Comparison of ENCODE assay signal across 9 mouse cellular contexts in genomic region chr3:84435288-84436043, GRCm38 (mm10). TPM values are rescaled to one million over a fixed set of nuclear protein-coding genes. Genes with fewer than 3 reads are reported as not detected.
A peak's percentile ranks its signal among the peaks of the same experiment; 100 is the strongest.
DNase-seq lines count a peak whose midpoint lies in the region; ATAC-seq and TF ChIP-seq lines count a peak whose summit lies in the region.
"Had no signal": no experiment of that assay in that cellular context is flagged by ENCODE, and none has a peak within 500 bp of the region (broad histone marks: within the 10 kb centered on the region; RNA-seq: fewer than 3 reads in every experiment).

No protein-coding gene starts in this region.

- H3K4me1 ChIP-seq in heart, embryonic 14.5 days (ENCODE audit: control insufficient read depth in 2 of 2, insufficient read depth in 2 of 2, low read length in 2 of 2), result peaks cover 21 to 22% of the 10 kb centered on the region in 2 experiments

- peak; percentile 52 for DNase-seq in embryo, embryonic 10 days (ENCODE audit: low spot score)
- DNase-seq in embryo, embryonic 9.5 days (ENCODE audit: extremely low spot score), result no peak
- DNase-seq in brain, embryonic 14.5 days (ENCODE audit: low read depth), result peak; percentile 85
- DNase-seq in kidney, postnatal 36 days, result peak; percentile 37 to 67
- DNase-seq in skeletal muscle tissue, adult 2 months (ENCODE audit: low read depth, low spot score), result peak; percentile 37
- no peak for DNase-seq in thymus, postnatal 10 days (ENCODE audit: low spot score in 2 of 2)
- no peak for DNase-seq in spleen, postnatal 4 days (ENCODE audit: low spot score in 2 of 2)

- 5% methylated on average over 11 of the region's 11 CpGs for WGBS in heart, embryonic 14.5 days

- H3K4me3 ChIP-seq in heart, embryonic 14.5 days (ENCODE audit: control insufficient read depth in 1 of 2, insufficient read depth in 1 of 2, low read depth in 1 of 2, low read length in 2 of 2), result no peak overlapping the region

- no peaks in the 10 kb centered on the region for H3K36me3 ChIP-seq in heart, embryonic 14.5 days (ENCODE audit: control insufficient read depth, insufficient read depth, low read length)

- H3K27me3 ChIP-seq in heart, embryonic 14.5 days (ENCODE audit: control insufficient read depth, insufficient read depth, low read length), result peaks cover 7% of the 10 kb centered on the region
- H3K27me3 ChIP-seq: CH12.LX had no signal

- peak overlapping the region; percentile 27 for H3K4me2 ChIP-seq in heart, embryonic 14.5 days (ENCODE audit: low read length)

- TF ChIP-seq POLR2A in brain, embryonic 14.5 days (IDR thresholded peaks at IDR 0.05; ENCODE audit: borderline replicate concordance, extremely low read depth, insufficient read depth, insufficient read length, poor library complexity, severe bottlenecking), result no peak

- ATAC-seq in heart, embryonic 14.5 days (ENCODE audit: insufficient number of reproducible peaks, insufficient read depth, low FRiP score, low read depth), result no peak

- peak overlapping the region; percentile 10; the same call in 1 of the 2 replicates for H3K9ac ChIP-seq in heart, embryonic 14.5 days (ENCODE audit: low read length)

- H3K27ac ChIP-seq in heart, embryonic 14.5 days (replicated peaks in 1 of 2; ENCODE audit: control insufficient read depth in 1 of 2, insufficient read depth in 1 of 2, low read depth in 2 of 2, low read length in 2 of 2), result peak overlapping the region in 1 of 2 experiments; percentile 61; a peak in 2 of 4 replicates

- no peak for TF ChIP-seq CTCF in brain, embryonic 14.5 days (IDR thresholded peaks at IDR 0.05; ENCODE audit: borderline replicate concordance, extremely low read depth, insufficient read depth, insufficient read length)

- H3K9me3 ChIP-seq in heart, embryonic 14.5 days (ENCODE audit: control insufficient read depth, low read length), result no peaks in the 10 kb centered on the region

RNA-seq across cellular contexts. Expression of gene Fhdc1, which starts 44.8 kb away (rescaled TPM):
- polyA plus RNA-seq in brain, embryonic 14.5 days (2012; rRNA removed), result 1.9 and 3.8 TPM in 2 replicates
- 0.68 and 0.80 TPM in 2 replicates for polyA plus RNA-seq in heart, embryonic 14.5 days (2014; fragmentation: Nextera tagmentation; extraction: Ambion mirVana)

Comparison
In these comparisons a context has a peak if more than half of its experiments do, and no peak if none do; other contexts are left out.
1. DNase-seq: peak in embryo, embryonic 10 days (single experiment), brain, embryonic 14.5 days (single experiment), kidney, postnatal 36 days (2 of 2) and skeletal muscle tissue, adult 2 months (single experiment); none in embryo, embryonic 9.5 days (single experiment), thymus, postnatal 10 days (0 of 2) and spleen, postnatal 4 days (0 of 2).